Mouse (Mus musculus) heart, embryonic 10.5 days (tissue): ENCODE data around the gene Rnf43. TPM values are rescaled to one million over a fixed set of nuclear protein-coding genes. Genes with fewer than 3 reads are reported as not detected.

Experiments
- DNase-seq: peaks from one replicate; pipeline ENCODE4 v3.0.0-alpha.2; 2017; ENCODE audit warnings: low spot score
- H3K27ac ChIP-seq: fragments of 300-500 bp; sonication (generic); 2 replicates; pipeline ENCODE4 v1.5.1; 2016; ENCODE audit warnings: mild to moderate bottlenecking
- H3K27me3 ChIP-seq: fragments of 300-500 bp; sonication (generic); 2 replicates; pipeline ENCODE4 v1.6.1; 2016; ENCODE audit warnings: mild to moderate bottlenecking; ENCODE audit not compliant: poor library complexity, insufficient read depth, severe bottlenecking
- H3K36me3 ChIP-seq: fragments of 300-500 bp; sonication (generic); 2 replicates; pipeline ENCODE4 v1.6.1; 2016; ENCODE audit warnings: mild to moderate bottlenecking, moderate library complexity
- H3K4me1 ChIP-seq: fragments of 300-500 bp; sonication (generic); 2 replicates; pipeline ENCODE4 v1.6.1; 2016; ENCODE audit warnings: mild to moderate bottlenecking
- H3K4me3 ChIP-seq: fragments of 300-500 bp; sonication (generic); 2 replicates; pipeline ENCODE4 v1.5.1; 2016; ENCODE audit warnings: mild to moderate bottlenecking, moderate library complexity
- H3K9me3 ChIP-seq: fragments of 300-500 bp; sonication (generic); 2 replicates; pipeline ENCODE4 v1.6.1; 2016; ENCODE audit warnings: mild to moderate bottlenecking, moderate library complexity
- WGBS: fragments of 180-500 bp; shearing (Covaris S2); methylation state at CpG from one replicate; pipeline ENCODE4 v1.1.7; 2016; 5-methylcytosine and 5-hydroxymethylcytosine counted together
- polyA plus RNA-seq: library from polyadenylated mRNA; unstranded; fragments of >200 nt; fragmentation: Nextera tagmentation; extraction: Ambion mirVana; gene quantifications from 2 replicates; pipeline ENCODE4 v1.2.1, GENCODE M21; 2016

Gene Rnf43
- polyA plus RNA-seq, 1 experiment from 2014 or later = 2.3 TPM

DNA sequence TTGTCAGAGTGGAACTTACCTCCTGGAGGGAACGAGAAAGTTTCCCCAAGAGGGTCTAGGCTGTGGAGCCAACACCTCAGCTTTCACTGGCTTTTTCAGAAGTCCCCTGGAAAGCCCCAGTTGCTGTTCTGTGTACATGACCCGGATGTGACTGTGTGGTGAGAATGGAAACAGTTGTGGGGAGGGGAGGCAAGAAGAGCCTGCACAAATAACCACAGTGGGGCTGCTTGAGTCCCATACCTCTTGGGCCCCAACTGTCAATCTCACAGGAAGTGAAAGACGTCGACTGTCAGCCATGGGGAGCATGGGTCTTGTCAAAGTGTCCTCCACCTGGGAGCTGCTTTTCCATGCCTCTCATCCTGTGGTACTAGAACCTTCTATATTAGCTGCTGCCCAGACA, 82.4 kb downstream of the Rnf43 start:
- H3K4me1 ChIP-seq = peaks cover 12% of the 10 kb centered on the region
- 70% methylated on average over 4 of the region's 4 CpGs for WGBS
- H3K36me3 ChIP-seq = peaks cover 46% of the 10 kb centered on the region
- H3K27me3 ChIP-seq = 0 out of 2 replicates have a peak, but pooled peaks cover 3% of the 10 kb centered on the region
- H3K4me3 ChIP-seq = no peak overlapping the region
- H3K9me3 ChIP-seq = no peaks in the 10 kb centered on the region
- peak; percentile 59 for DNase-seq
- H3K27ac ChIP-seq = no peak overlapping the region

DNA sequence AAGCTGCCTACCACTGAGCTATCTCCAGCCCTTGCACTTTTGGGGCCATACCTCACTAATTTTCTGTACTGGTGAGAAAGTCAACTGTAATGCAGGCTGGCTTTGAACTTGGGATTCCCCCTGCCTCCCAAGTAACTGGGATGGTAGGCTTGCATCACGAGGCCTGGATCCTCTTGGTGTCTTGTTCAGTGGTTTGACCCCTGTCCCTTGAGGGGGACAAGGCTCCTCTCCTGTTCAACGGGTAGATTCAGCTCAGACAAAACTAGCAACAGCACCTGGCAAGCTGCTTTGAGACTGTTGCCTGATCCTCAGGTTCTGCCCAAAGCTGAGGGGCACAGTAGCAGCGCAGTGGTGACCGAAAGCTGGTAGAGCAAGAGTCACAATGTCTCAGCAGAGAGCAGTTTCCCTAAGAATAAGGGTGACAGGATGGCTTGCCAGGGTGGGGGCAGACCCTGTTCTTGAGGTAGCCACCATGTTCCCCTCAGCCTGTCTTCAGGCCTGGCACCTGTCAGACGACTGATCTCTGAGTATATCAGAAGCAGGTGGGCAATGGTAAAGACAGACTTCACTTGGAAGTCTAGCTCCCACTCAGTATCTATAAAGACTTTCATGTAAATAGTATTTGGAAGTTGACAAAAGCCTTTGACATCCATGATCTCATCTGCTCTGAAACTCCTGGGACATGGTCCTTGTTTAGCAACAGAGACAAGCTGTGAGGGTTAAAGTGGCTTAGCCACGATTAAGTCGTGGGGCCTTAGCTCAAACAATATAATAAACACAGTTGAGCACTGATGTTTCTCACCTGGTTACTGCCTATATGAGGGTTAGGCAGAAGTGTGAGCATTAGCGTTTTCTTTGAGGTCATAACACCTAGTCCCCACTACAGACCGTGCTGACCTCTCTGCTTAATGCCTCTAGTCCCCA, 83.4 kb downstream of the Rnf43 start:
- Histone ChIP-seq H3K4me3 (no peak overlapping the region), H3K27ac (no peak overlapping the region), H3K4me1 (peaks cover 12% of the 10 kb centered on the region), H3K27me3 (0 out of 2 replicates have a peak, but pooled peaks cover 3% of the 10 kb centered on the region), H3K36me3 (peaks cover 38% of the 10 kb centered on the region), H3K9me3 (no peaks in the 10 kb centered on the region)
- no peak for DNase-seq
- 78% methylated on average over 9 of the region's 9 CpGs for WGBS

GRCm38 (mm10) chr11:87747312-87747711, 84.8 kb downstream of the Rnf43 start:
- H3K27ac ChIP-seq = no peak overlapping the region
- DNase-seq = no peak
- peaks cover 28% of the 10 kb centered on the region for H3K36me3 ChIP-seq
- no peaks in the 10 kb centered on the region for H3K9me3 ChIP-seq
- 90% methylated on average over 4 of the region's 5 CpGs for WGBS
- no peak overlapping the region for H3K4me3 ChIP-seq
- peaks cover 19% of the 10 kb centered on the region for H3K4me1 ChIP-seq
- H3K27me3 ChIP-seq = 0 out of 2 replicates have a peak, but pooled peaks cover 3% of the 10 kb centered on the region

GRCm38 (mm10) chr11:87747716-87748115, 85.2 kb downstream of the Rnf43 start:
- DNase-seq = no peak
- Histone ChIP-seq H3K4me3 (no peak overlapping the region), H3K4me1 (peaks cover 19% of the 10 kb centered on the region), H3K27ac (peak overlapping the region; percentile 74; the same call in 1 of the 2 replicates), H3K36me3 (peaks cover 25% of the 10 kb centered on the region), H3K9me3 (no peaks in the 10 kb centered on the region), H3K27me3 (0 out of 2 replicates have a peak, but pooled peaks cover 3% of the 10 kb centered on the region)
- 89% methylated on average over 7 of the region's 7 CpGs for WGBS

- H3K9me3 ChIP-seq = no peaks in the 10 kb centered on the region
- 0 out of 2 replicates have a peak overlapping the region, but pooled peaks have one; percentile 3 for H3K4me3 ChIP-seq
- DNase-seq = peak; percentile 85
- peaks cover 19% of the 10 kb centered on the region for H3K36me3 ChIP-seq
- H3K4me1 ChIP-seq = peaks cover 19% of the 10 kb centered on the region
- WGBS = 30% methylated on average over 19 of the region's 19 CpGs
- H3K27me3 ChIP-seq = 0 out of 2 replicates have a peak, but pooled peaks cover 3% of the 10 kb centered on the region
- peak overlapping the region; percentile 74 for H3K27ac ChIP-seq
These were observed 85.9 kb downstream of the Rnf43 start for GRCm38 (mm10) chr11:87748132-87749119.

GRCm38 (mm10) chr11:87749192-87750042, 86.9 kb downstream of the Rnf43 start:
- Histone ChIP-seq H3K27ac (peak overlapping the region; percentile 74), H3K4me3 (peak overlapping the region; percentile 25)
- peak; percentile 94 for DNase-seq

DNA sequence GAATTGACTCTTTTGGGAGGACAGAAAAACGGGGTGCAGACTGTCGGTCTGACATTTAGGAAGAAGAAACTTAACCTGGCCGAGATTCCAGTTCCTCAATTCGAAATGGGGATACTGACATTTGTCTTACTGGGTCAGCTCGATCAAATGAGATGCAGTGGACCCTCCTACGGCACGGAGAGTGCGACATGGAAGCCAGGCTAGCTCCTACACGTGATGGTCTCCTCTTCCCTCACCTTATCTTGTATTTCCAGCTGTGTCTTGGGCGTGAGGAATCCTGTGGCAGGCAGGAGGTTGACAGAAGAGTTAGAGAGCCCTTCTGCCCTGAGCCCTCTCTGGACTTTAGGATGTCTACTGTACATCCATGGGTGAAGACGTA, 87.5 kb downstream of the Rnf43 start:
- Histone ChIP-seq H3K9me3 (no peaks in the 10 kb centered on the region), H3K4me3 (peak overlapping the region; percentile 25; the same call in 1 of the 2 replicates), H3K27ac (peak overlapping the region; percentile 74; the same call in 1 of the 2 replicates), H3K27me3 (0 out of 2 replicates have a peak, but pooled peaks cover 3% of the 10 kb centered on the region), H3K4me1 (peaks cover 29% of the 10 kb centered on the region), H3K36me3 (peaks cover 4% of the 10 kb centered on the region)
- WGBS = 57% methylated on average over 11 of the region's 11 CpGs
- DNase-seq = peak; percentile 87

More at GRCm38 (mm10) chr11:87749192-87750042, 86.9 kb downstream of the Rnf43 start:
- H3K9me3 ChIP-seq = no peaks in the 10 kb centered on the region
- H3K27me3 ChIP-seq = 0 out of 2 replicates have a peak, but pooled peaks cover 3% of the 10 kb centered on the region
- peaks cover 25% of the 10 kb centered on the region for H3K4me1 ChIP-seq
- peaks cover 10% of the 10 kb centered on the region for H3K36me3 ChIP-seq
- 42% methylated on average over 18 of the region's 18 CpGs for whole genome bisulfite sequencing

DNA sequence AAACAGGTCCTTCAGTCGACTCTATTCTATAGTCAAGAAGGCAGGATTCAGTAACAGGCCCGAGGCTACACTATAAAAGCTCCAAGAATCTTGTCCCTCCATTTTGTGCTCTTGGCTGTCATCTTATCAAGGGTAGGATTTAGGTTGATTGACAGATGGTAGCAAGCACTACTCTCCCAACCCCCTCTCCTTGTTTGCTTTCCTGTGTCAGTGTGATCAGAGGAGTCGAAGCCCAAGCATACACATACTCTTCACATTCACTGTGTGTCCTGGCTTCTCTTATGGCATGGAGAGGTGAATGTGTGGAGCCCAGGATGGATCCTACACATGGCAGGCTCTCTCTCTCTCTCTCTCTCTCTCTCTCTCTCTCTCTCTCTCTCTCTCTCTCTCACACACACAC, 88.0 kb downstream of the Rnf43 start:
- peak overlapping the region; percentile 69; the same call in 1 of the 2 replicates for H3K27ac ChIP-seq
- 55% methylated on average over 3 of the region's 3 CpGs for WGBS
- H3K36me3 ChIP-seq = no peaks in the 10 kb centered on the region
- H3K27me3 ChIP-seq = 0 out of 2 replicates have a peak, but pooled peaks cover 3% of the 10 kb centered on the region
- no peak for DNase-seq
- H3K9me3 ChIP-seq = no peaks in the 10 kb centered on the region
- H3K4me3 ChIP-seq = no peak overlapping the region
- H3K4me1 ChIP-seq = peaks cover 29% of the 10 kb centered on the region

DNA sequence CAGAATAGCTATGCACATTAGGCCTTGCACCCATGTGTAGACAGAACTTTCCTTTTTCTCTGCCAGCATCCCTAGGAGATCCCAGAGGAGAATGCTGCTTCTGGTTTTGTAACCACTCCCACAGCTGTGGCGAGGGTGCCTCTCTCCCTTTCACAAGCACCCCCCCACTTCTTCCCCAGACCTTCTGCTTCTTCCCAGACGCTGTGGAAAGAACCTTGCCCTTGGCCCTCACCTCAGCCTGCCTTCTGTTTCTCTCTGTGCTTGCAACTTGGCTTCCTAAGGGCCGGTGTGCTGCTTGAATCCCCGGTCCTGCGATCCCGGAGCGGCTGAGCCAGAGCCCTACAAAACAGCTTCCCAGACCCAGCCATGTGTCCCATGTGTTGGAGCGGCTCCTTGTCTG, 88.5 kb downstream of the Rnf43 start:
- Histone ChIP-seq H3K27ac (peak overlapping the region; percentile 69), H3K4me3 (0 out of 2 replicates have a peak overlapping the region, but pooled peaks have one; percentile 3)

GRCm38 (mm10) chr11:87751491-87751966, 89.0 kb downstream of the Rnf43 start:
- Histone ChIP-seq H3K27ac (peak overlapping the region; percentile 69), H3K36me3 (no peaks in the 10 kb centered on the region), H3K4me3 (no peak overlapping the region), H3K4me1 (peaks cover 29% of the 10 kb centered on the region), H3K9me3 (no peaks in the 10 kb centered on the region), H3K27me3 (0 out of 2 replicates have a peak, but pooled peaks cover 3% of the 10 kb centered on the region)
- WGBS = 49% methylated on average over 4 of the region's 4 CpGs
- peak; percentile 75 for DNase-seq

More for the DNA sequence above, 88.5 kb downstream of the Rnf43 start:
- DNase-seq = peak; percentile 74
- Histone ChIP-seq H3K9me3 (no peaks in the 10 kb centered on the region), H3K4me1 (peaks cover 29% of the 10 kb centered on the region), H3K27me3 (0 out of 2 replicates have a peak, but pooled peaks cover 3% of the 10 kb centered on the region), H3K36me3 (no peaks in the 10 kb centered on the region)
- WGBS = 77% methylated on average over 8 of the region's 8 CpGs

- no peaks in the 10 kb centered on the region for H3K36me3 ChIP-seq
- no peaks in the 10 kb centered on the region for H3K9me3 ChIP-seq
- H3K4me3 ChIP-seq = no peak overlapping the region
- H3K27ac ChIP-seq = peak overlapping the region; percentile 69; the same call in 1 of the 2 replicates
- DNase-seq = no peak
- WGBS = 80% methylated on average over 1 of the region's 1 CpGs
- 0 out of 2 replicates have a peak, but pooled peaks cover 3% of the 10 kb centered on the region for H3K27me3 ChIP-seq
- peaks cover 29% of the 10 kb centered on the region for H3K4me1 ChIP-seq
These were observed 89.8 kb downstream of the Rnf43 start for GRCm38 (mm10) chr11:87752307-87752706.
